Mouse (Mus musculus): ENCODE results near the gene D1Ertd622e. TPM values are rescaled to one million over a fixed set of nuclear protein-coding genes. Genes with fewer than 3 reads are reported as not detected.

Gene D1Ertd622e
- polyA plus RNA-seq, 1 experiment = 22.8 TPM

GRCm38 (mm10) chr1:97580270-97580669 lies 81.6 kb downstream of the D1Ertd622e start:
- H3K27me3 ChIP-seq (replicated peaks; ENCODE audit: control insufficient read depth, insufficient read depth, low read length) = no peaks in the 10 kb centered on the region
- H3K36me3 ChIP-seq (ENCODE audit: control insufficient read depth, insufficient read depth, low read length) = no peaks in the 10 kb centered on the region
- H3K4me3 ChIP-seq (ENCODE audit: insufficient read depth, low read depth, low read length) = no peak overlapping the region
- WGBS = 61% methylated on average over 3 of the region's 3 CpGs
- DNase-seq = no peak
- TF ChIP-seq POLR2A (IDR thresholded peaks at IDR 0.05; ENCODE audit: low read depth, low read length) (no peak), CTCF (conservative IDR thresholded peaks at IDR 0.05; ENCODE audit: insufficient read depth, insufficient read length, low read depth, low read length) (no peak)
- H3K4me1 ChIP-seq (ENCODE audit: control insufficient read depth, insufficient read depth, low read length) = no peaks in the 10 kb centered on the region
- no peak overlapping the region for H3K27ac ChIP-seq (ENCODE audit: insufficient read depth, low read depth, low read length)

GRCm38 (mm10) chr1:97578025-97578417 lies 83.9 kb downstream of the D1Ertd622e start:
- no peak overlapping the region for H3K27ac ChIP-seq (ENCODE audit: insufficient read depth, low read depth, low read length)
- H3K27me3 ChIP-seq (replicated peaks; ENCODE audit: control insufficient read depth, insufficient read depth, low read length) = no peaks in the 10 kb centered on the region
- H3K4me3 ChIP-seq (ENCODE audit: insufficient read depth, low read depth, low read length) = no peak overlapping the region
- no peak for TF ChIP-seq POLR2A (IDR thresholded peaks at IDR 0.05; ENCODE audit: low read depth, low read length)
- no peak for TF ChIP-seq CTCF (conservative IDR thresholded peaks at IDR 0.05; ENCODE audit: insufficient read depth, insufficient read length, low read depth, low read length)
- H3K4me1 ChIP-seq (ENCODE audit: control insufficient read depth, insufficient read depth, low read length) = no peaks in the 10 kb centered on the region
- 94% methylated on average over 3 of the region's 3 CpGs for WGBS
- H3K36me3 ChIP-seq (ENCODE audit: control insufficient read depth, insufficient read depth, low read length) = no peaks in the 10 kb centered on the region
- no peak for DNase-seq

GRCm38 (mm10) chr1:97577062-97578024 lies 84.5 kb downstream of the D1Ertd622e start:
- no peak overlapping the region for H3K4me3 ChIP-seq (ENCODE audit: insufficient read depth, low read depth, low read length)
- no peak for TF ChIP-seq CTCF (conservative IDR thresholded peaks at IDR 0.05; ENCODE audit: insufficient read depth, insufficient read length, low read depth, low read length)
- no peak for TF ChIP-seq POLR2A (IDR thresholded peaks at IDR 0.05; ENCODE audit: low read depth, low read length)
- H3K27me3 ChIP-seq (replicated peaks; ENCODE audit: control insufficient read depth, insufficient read depth, low read length) = no peaks in the 10 kb centered on the region
- H3K4me1 ChIP-seq (ENCODE audit: control insufficient read depth, insufficient read depth, low read length) = no peaks in the 10 kb centered on the region
- no peaks in the 10 kb centered on the region for H3K36me3 ChIP-seq (ENCODE audit: control insufficient read depth, insufficient read depth, low read length)
- 89% methylated on average over 2 of the region's 2 CpGs for WGBS
- H3K27ac ChIP-seq (ENCODE audit: insufficient read depth, low read depth, low read length) = no peak overlapping the region
- no peak for DNase-seq

- TF ChIP-seq POLR2A (IDR thresholded peaks at IDR 0.05; ENCODE audit: low read depth, low read length) (no peak), CTCF (conservative IDR thresholded peaks at IDR 0.05; ENCODE audit: insufficient read depth, insufficient read length, low read depth, low read length) (no peak)
- WGBS = 93% methylated on average over 3 of the region's 3 CpGs
- H3K4me3 ChIP-seq (ENCODE audit: insufficient read depth, low read depth, low read length) = no peak overlapping the region
- H3K36me3 ChIP-seq (ENCODE audit: control insufficient read depth, insufficient read depth, low read length) = no peaks in the 10 kb centered on the region
- no peaks in the 10 kb centered on the region for H3K4me1 ChIP-seq (ENCODE audit: control insufficient read depth, insufficient read depth, low read length)
- no peak for DNase-seq
- no peak overlapping the region for H3K27ac ChIP-seq (ENCODE audit: insufficient read depth, low read depth, low read length)
- H3K27me3 ChIP-seq (replicated peaks; ENCODE audit: control insufficient read depth, insufficient read depth, low read length) = no peaks in the 10 kb centered on the region
Observed at GRCm38 (mm10) chr1:97576576-97576975, 85.3 kb downstream of the D1Ertd622e start.

GRCm38 (mm10) chr1:97570814-97571213 lies 91.1 kb downstream of the D1Ertd622e start:
- no peak overlapping the region for H3K27ac ChIP-seq (ENCODE audit: insufficient read depth, low read depth, low read length)
- no peaks in the 10 kb centered on the region for H3K27me3 ChIP-seq (replicated peaks; ENCODE audit: control insufficient read depth, insufficient read depth, low read length)
- no peak overlapping the region for H3K4me3 ChIP-seq (ENCODE audit: insufficient read depth, low read depth, low read length)
- H3K36me3 ChIP-seq (ENCODE audit: control insufficient read depth, insufficient read depth, low read length) = no peaks in the 10 kb centered on the region
- H3K4me1 ChIP-seq (ENCODE audit: control insufficient read depth, insufficient read depth, low read length) = no peaks in the 10 kb centered on the region
- TF ChIP-seq CTCF (conservative IDR thresholded peaks at IDR 0.05; ENCODE audit: insufficient read depth, insufficient read length, low read depth, low read length) (no peak), POLR2A (IDR thresholded peaks at IDR 0.05; ENCODE audit: low read depth, low read length) (no peak)
- 81% methylated on average over 9 of the region's 9 CpGs for WGBS
- no peak for DNase-seq

GRCm38 (mm10) chr1:97567956-97568355 lies 93.9 kb downstream of the D1Ertd622e start:
- no peaks in the 10 kb centered on the region for H3K27me3 ChIP-seq (replicated peaks; ENCODE audit: control insufficient read depth, insufficient read depth, low read length)

GRCm38 (mm10) chr1:97564641-97565040 lies 97.2 kb downstream of the D1Ertd622e start:
- 90% methylated on average over 1 of the region's 1 CpGs for WGBS
- H3K36me3 ChIP-seq (ENCODE audit: control insufficient read depth, insufficient read depth, low read length) = no peaks in the 10 kb centered on the region
- TF ChIP-seq CTCF (conservative IDR thresholded peaks at IDR 0.05; ENCODE audit: insufficient read depth, insufficient read length, low read depth, low read length) (no peak), POLR2A (IDR thresholded peaks at IDR 0.05; ENCODE audit: low read depth, low read length) (no peak)
- H3K27me3 ChIP-seq (replicated peaks; ENCODE audit: control insufficient read depth, insufficient read depth, low read length) = no peaks in the 10 kb centered on the region
- no peak overlapping the region for H3K27ac ChIP-seq (ENCODE audit: insufficient read depth, low read depth, low read length)
- no peak overlapping the region for H3K4me3 ChIP-seq (ENCODE audit: insufficient read depth, low read depth, low read length)
- no peaks in the 10 kb centered on the region for H3K4me1 ChIP-seq (ENCODE audit: control insufficient read depth, insufficient read depth, low read length)
- no peak for DNase-seq

More at GRCm38 (mm10) chr1:97567956-97568355, 93.9 kb downstream of the D1Ertd622e start:
- no peak for DNase-seq
- no peaks in the 10 kb centered on the region for H3K36me3 ChIP-seq (ENCODE audit: control insufficient read depth, insufficient read depth, low read length)
- H3K27ac ChIP-seq (ENCODE audit: insufficient read depth, low read depth, low read length) = no peak overlapping the region
- TF ChIP-seq POLR2A (IDR thresholded peaks at IDR 0.05; ENCODE audit: low read depth, low read length) (no peak), CTCF (conservative IDR thresholded peaks at IDR 0.05; ENCODE audit: insufficient read depth, insufficient read length, low read depth, low read length) (no peak)
- WGBS = 93% methylated on average over 4 of the region's 4 CpGs
- no peaks in the 10 kb centered on the region for H3K4me1 ChIP-seq (ENCODE audit: control insufficient read depth, insufficient read depth, low read length)
- H3K4me3 ChIP-seq (ENCODE audit: insufficient read depth, low read depth, low read length) = no peak overlapping the region

All from kidney, adult 2 months (tissue).